Mouse (Mus musculus): ENCODE data around the gene Il17rd.

- TF ChIP-seq CHD2 (IDR thresholded peaks at IDR 0.05; ENCODE audit: low read depth, low read length) (no peak), HCFC1 (IDR thresholded peaks at IDR 0.05; ENCODE audit: borderline replicate concordance, insufficient read depth, low read length) (no peak), ZC3H11A (IDR thresholded peaks at IDR 0.05; ENCODE audit: borderline replicate concordance, low read depth, low read length) (no peak), ZNF384 (IDR thresholded peaks at IDR 0.05; ENCODE audit: low read depth, low read length) (no peak)
Observed at GRCm38 (mm10) chr14:27151432-27151831, 112.7 kb downstream of the Il17rd start.
